Mouse (Mus musculus): ENCODE results near the gene Tmem115. TPM values are rescaled to one million over a fixed set of nuclear protein-coding genes. Genes with fewer than 3 reads are reported as not detected.
A peak's percentile ranks its signal among the peaks of the same experiment; 100 is the strongest.

Gene Tmem115
- polyA plus RNA-seq, 1 experiment from 2014 or later = 15.7 TPM

GRCm38 (mm10) chr9:107566855-107567254 is 33.1 kb downstream of the Tmem115 start:
- 39% methylated on average over 3 of the region's 3 CpGs for WGBS (ENCODE audit: insufficient replicate concordance)
- H3K36me3 ChIP-seq (replicated peaks; ENCODE audit: insufficient read depth, low read length) = peaks cover 17% of the 10 kb centered on the region
- DNase-seq (no peak), ATAC-seq (no peak)
- no peaks in the 10 kb centered on the region for H3K27me3 ChIP-seq (ENCODE audit: insufficient read depth, low read length)
- TF ChIP-seq CTCF (IDR thresholded peaks at IDR 0.05; ENCODE audit: low read depth) = no peak
- TF ChIP-seq EP300 (IDR thresholded peaks at IDR 0.05; ENCODE audit: low read depth) = 0 out of 2 replicates have a peak, but pooled peaks have one; percentile 16
- peak overlapping the region; percentile 87 for H3K27ac ChIP-seq (ENCODE audit: low read depth)
- peak overlapping the region; percentile 90 for H3K4me2 ChIP-seq (ENCODE audit: low read depth, low read length)
- H3K4me3 ChIP-seq (ENCODE audit: low read depth, low read length) = 0 out of 2 replicates have a peak overlapping the region, but pooled peaks have one; percentile 94
- no peaks in the 10 kb centered on the region for H3K9me3 ChIP-seq (ENCODE audit: low read length)
- H3K4me1 ChIP-seq (ENCODE audit: insufficient read depth) = peaks cover 70% of the 10 kb centered on the region
- H3K9ac ChIP-seq (replicated peaks) = peak overlapping the region; percentile 86; the same call in 1 of the 2 replicates

DNA sequence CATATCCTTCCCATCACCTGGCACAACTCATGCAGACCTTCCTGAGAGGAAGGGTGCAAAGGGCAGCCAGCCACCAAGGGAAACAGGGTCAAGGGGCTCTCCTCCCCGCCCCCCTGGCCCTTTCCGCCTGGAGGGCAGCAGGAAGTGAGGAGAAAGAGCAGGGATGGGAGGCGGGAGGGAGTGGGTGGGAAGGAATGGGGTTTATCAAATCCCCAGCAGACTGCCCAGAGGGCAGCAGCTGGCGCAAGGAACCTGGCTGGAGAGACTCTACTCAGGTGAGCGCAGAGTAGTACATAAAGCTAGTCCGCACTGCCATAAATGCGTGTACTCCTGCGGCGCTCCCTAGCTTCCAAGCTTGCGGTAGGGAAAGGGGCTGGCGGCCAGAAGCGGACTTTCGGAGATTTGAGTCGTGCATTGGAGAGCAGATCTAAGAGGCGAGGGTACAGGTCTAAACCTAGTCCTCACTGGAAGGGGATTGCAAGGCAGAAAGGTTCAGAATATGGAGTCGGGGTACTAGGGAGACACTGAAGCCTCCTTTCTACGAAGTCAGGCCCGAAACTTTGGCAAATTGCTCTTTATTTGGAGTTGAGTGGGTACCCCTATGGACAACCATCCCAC is 34.1 kb downstream of the Tmem115 start, which contains the start of gene Hyal2:
Gene Hyal2, plus strand, starts transcription at position 244 of the 618 bp plus-strand sequence.
- TF ChIP-seq EP300 (IDR thresholded peaks at IDR 0.05; ENCODE audit: low read depth) = peak; percentile 42; the same call in 1 of the 2 replicates
- no peak for TF ChIP-seq CTCF (IDR thresholded peaks at IDR 0.05; ENCODE audit: low read depth)
- Histone ChIP-seq H3K27me3 (ENCODE audit: insufficient read depth, low read length) (no peaks in the 10 kb centered on the region), H3K4me1 (ENCODE audit: insufficient read depth) (peaks cover 74% of the 10 kb centered on the region), H3K4me3 (ENCODE audit: low read depth, low read length) (peak within 1 kb of the TSS; percentile 94), H3K9me3 (ENCODE audit: low read length) (no peaks in the 10 kb centered on the region), H3K4me2 (ENCODE audit: low read depth, low read length) (peak within 1 kb of the TSS; percentile 90), H3K27ac (ENCODE audit: low read depth) (peak within 1 kb of the TSS; percentile 87), H3K9ac (replicated peaks) (peak within 1 kb of the TSS; percentile 86), H3K36me3 (replicated peaks; ENCODE audit: insufficient read depth, low read length) (peaks cover 18% of the 10 kb centered on the region)
- DNase-seq (peak; percentile 64), ATAC-seq (no peak)
- WGBS (ENCODE audit: insufficient replicate concordance) = 36% methylated on average over 18 of the region's 18 CpGs

- H3K4me1 ChIP-seq (ENCODE audit: insufficient read depth) = peaks cover 71% of the 10 kb centered on the region
- DNase-seq (peak; percentile 89), ATAC-seq (peak; percentile 83)
- H3K27ac ChIP-seq (ENCODE audit: low read depth) = peak overlapping the region; percentile 87
- H3K4me3 ChIP-seq (ENCODE audit: low read depth, low read length) = peak overlapping the region; percentile 94
- no peaks in the 10 kb centered on the region for H3K9me3 ChIP-seq (ENCODE audit: low read length)
- peaks cover 18% of the 10 kb centered on the region for H3K36me3 ChIP-seq (replicated peaks; ENCODE audit: insufficient read depth, low read length)
- H3K27me3 ChIP-seq (ENCODE audit: insufficient read depth, low read length) = no peaks in the 10 kb centered on the region
- TF ChIP-seq EP300 (IDR thresholded peaks at IDR 0.05; ENCODE audit: low read depth) (peak; percentile 78), CTCF (IDR thresholded peaks at IDR 0.05; ENCODE audit: low read depth) (no peak)
- peak overlapping the region; percentile 86 for H3K9ac ChIP-seq (replicated peaks)
- WGBS (ENCODE audit: insufficient replicate concordance) = 0% methylated on average over 40 of the region's 41 CpGs
- peak overlapping the region; percentile 90 for H3K4me2 ChIP-seq (ENCODE audit: low read depth, low read length)
Measured at GRCm38 (mm10) chr9:107568331-107569261, 34.9 kb downstream of the Tmem115 start.

DNA sequence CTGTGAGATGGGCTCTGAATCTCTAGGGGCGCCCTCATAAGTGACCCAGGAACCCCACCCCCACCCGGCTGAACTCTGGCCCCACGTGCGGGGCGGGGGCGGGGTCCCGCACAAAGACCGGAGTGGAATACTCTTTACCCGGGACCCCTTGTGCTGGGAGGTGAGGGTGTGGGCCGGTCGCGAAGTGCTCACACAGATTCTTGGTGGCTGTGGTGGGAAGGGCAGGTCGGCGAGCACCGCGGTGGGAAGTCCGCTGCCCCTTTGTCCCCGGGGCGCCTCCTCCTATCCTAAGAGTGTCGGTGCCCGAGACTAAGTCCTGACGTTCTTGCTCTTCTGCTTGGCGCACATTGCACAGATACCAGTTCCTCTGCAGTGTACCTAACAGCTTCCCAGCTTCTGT is 35.5 kb downstream of the Tmem115 start:
- no peak for DNase-seq
- peak overlapping the region; percentile 90 for H3K4me2 ChIP-seq (ENCODE audit: low read depth, low read length)
- peak overlapping the region; percentile 86 for H3K9ac ChIP-seq (replicated peaks)
- no peaks in the 10 kb centered on the region for H3K27me3 ChIP-seq (ENCODE audit: insufficient read depth, low read length)
- ATAC-seq = peak; percentile 18
- peaks cover 64% of the 10 kb centered on the region for H3K4me1 ChIP-seq (ENCODE audit: insufficient read depth)
- peak overlapping the region; percentile 94 for H3K4me3 ChIP-seq (ENCODE audit: low read depth, low read length)
- peak overlapping the region; percentile 87 for H3K27ac ChIP-seq (ENCODE audit: low read depth)
- TF ChIP-seq CTCF (IDR thresholded peaks at IDR 0.05; ENCODE audit: low read depth) (no peak), EP300 (IDR thresholded peaks at IDR 0.05; ENCODE audit: low read depth) (peak; percentile 13; the same call in 1 of the 2 replicates)
- under 1% methylated on average over 22 of the region's 23 CpGs for WGBS (ENCODE audit: insufficient replicate concordance)
- H3K9me3 ChIP-seq (ENCODE audit: low read length) = no peaks in the 10 kb centered on the region
- peaks cover 18% of the 10 kb centered on the region for H3K36me3 ChIP-seq (replicated peaks; ENCODE audit: insufficient read depth, low read length)

GRCm38 (mm10) chr9:107570016-107570415 is 36.3 kb downstream of the Tmem115 start:
- H3K36me3 ChIP-seq (replicated peaks; ENCODE audit: insufficient read depth, low read length) = peaks cover 13% of the 10 kb centered on the region
- TF ChIP-seq CTCF (IDR thresholded peaks at IDR 0.05; ENCODE audit: low read depth) (no peak), EP300 (IDR thresholded peaks at IDR 0.05; ENCODE audit: low read depth) (no peak)
- H3K4me2 ChIP-seq (ENCODE audit: low read depth, low read length) = peak overlapping the region; percentile 90
- ATAC-seq = no peak
- peak overlapping the region; percentile 94 for H3K4me3 ChIP-seq (ENCODE audit: low read depth, low read length)
- H3K4me1 ChIP-seq (ENCODE audit: insufficient read depth) = peaks cover 61% of the 10 kb centered on the region
- peak overlapping the region; percentile 87 for H3K27ac ChIP-seq (ENCODE audit: low read depth)
- DNase-seq = no peak
- H3K9me3 ChIP-seq (ENCODE audit: low read length) = no peaks in the 10 kb centered on the region
- 50% methylated on average over 13 of the region's 13 CpGs for WGBS (ENCODE audit: insufficient replicate concordance)
- H3K9ac ChIP-seq (replicated peaks) = peak overlapping the region; percentile 86
- no peaks in the 10 kb centered on the region for H3K27me3 ChIP-seq (ENCODE audit: insufficient read depth, low read length)

- ATAC-seq (peak; percentile 7), DNase-seq (peak; percentile 65)
- Histone ChIP-seq H3K4me1 (ENCODE audit: insufficient read depth) (peaks cover 58% of the 10 kb centered on the region), H3K4me2 (ENCODE audit: low read depth, low read length) (peak overlapping the region; percentile 90), H3K9me3 (ENCODE audit: low read length) (no peaks in the 10 kb centered on the region), H3K36me3 (replicated peaks; ENCODE audit: insufficient read depth, low read length) (peaks cover 7% of the 10 kb centered on the region), H3K4me3 (ENCODE audit: low read depth, low read length) (peak overlapping the region; percentile 94), H3K27ac (ENCODE audit: low read depth) (peak overlapping the region; percentile 87), H3K9ac (replicated peaks) (peak overlapping the region; percentile 86), H3K27me3 (ENCODE audit: insufficient read depth, low read length) (no peaks in the 10 kb centered on the region)
- TF ChIP-seq CTCF (IDR thresholded peaks at IDR 0.05; ENCODE audit: low read depth) = no peak
- TF ChIP-seq EP300 (IDR thresholded peaks at IDR 0.05; ENCODE audit: low read depth) = peak; percentile 84
- WGBS (ENCODE audit: insufficient replicate concordance) = 61% methylated on average over 21 of the region's 21 CpGs
Measured at GRCm38 (mm10) chr9:107570845-107571244, 37.1 kb downstream of the Tmem115 start.
